Comparison of ENCODE assay signal across 8 mouse cellular contexts in the genomic region with DNA sequence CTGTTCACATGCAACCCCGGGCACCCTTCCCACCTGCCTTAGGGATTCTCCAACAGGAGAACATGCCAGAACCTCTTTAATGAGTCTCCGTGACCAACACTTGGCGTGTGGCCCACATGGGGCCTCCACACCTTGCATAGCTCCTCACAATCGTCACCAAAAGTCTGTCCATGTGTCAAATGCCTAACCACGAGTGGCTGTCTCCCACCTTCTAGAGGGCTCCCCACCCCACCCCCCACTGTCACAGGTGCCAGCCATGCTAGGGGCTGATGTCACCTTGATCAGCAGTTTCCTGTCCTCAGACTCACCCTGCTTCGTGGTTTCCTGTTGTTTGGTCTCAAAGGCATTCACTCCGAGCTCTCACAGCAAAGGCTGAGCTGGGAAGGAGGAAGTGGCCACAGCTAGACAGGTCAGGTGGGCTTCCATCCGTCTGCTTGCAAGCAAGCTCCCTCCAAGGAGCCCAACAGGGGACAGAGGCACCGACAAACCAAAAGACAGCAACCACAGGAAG. TPM values are rescaled to one million over a fixed set of nuclear protein-coding genes. Genes with fewer than 3 reads are reported as not detected.
DNase-seq lines count a peak whose midpoint lies in the region; ATAC-seq and TF ChIP-seq lines count a peak whose summit lies in the region.

No protein-coding gene starts in this region.

- no peaks in the 10 kb centered on the region for H3K27me3 ChIP-seq in embryonic facial prominence, embryonic 13.5 days
- 0 out of 2 replicates have a peak, but pooled peaks cover 4% of the 10 kb centered on the region for H3K27me3 ChIP-seq in embryonic facial prominence, embryonic 10.5 days (replicated peaks; ENCODE audit: low read depth, poor library complexity, severe bottlenecking)
- no peaks in the 10 kb centered on the region for H3K27me3 ChIP-seq in stomach, embryonic 15.5 days (replicated peaks)

- TF ChIP-seq POLR2A in bone marrow, adult 2 months (IDR thresholded peaks at IDR 0.05; ENCODE audit: borderline replicate concordance, control insufficient read depth, low read depth, low read length) = no peak
- TF ChIP-seq POLR2A in lung, adult 2 months (IDR thresholded peaks at IDR 0.05; ENCODE audit: borderline replicate concordance, extremely low read depth, low read depth, low read length) = no peak

- TF ChIP-seq CTCF in bone marrow, adult 2 months (IDR thresholded peaks at IDR 0.05; ENCODE audit: control insufficient read depth, insufficient read depth, low read length) = no peak
- no peak for TF ChIP-seq CTCF in lung, adult 2 months (IDR thresholded peaks at IDR 0.05; ENCODE audit: insufficient read depth, low read length)

- ATAC-seq in embryonic facial prominence, embryonic 13.5 days (ENCODE audit: insufficient number of reproducible peaks, insufficient read depth, low FRiP score, low TSS enrichment, low read depth) = no peak; the same call in 1 of the 2 replicates
- peak; percentile 90 for ATAC-seq in inflammation-experienced regulatory T-cells, adult 6 months
- ATAC-seq in stomach, embryonic 15.5 days (ENCODE audit: insufficient read depth, low FRiP score, low read depth) = no peak

- H3K4me2 ChIP-seq in embryonic facial prominence, embryonic 13.5 days = no peak overlapping the region
- no peak overlapping the region for H3K4me2 ChIP-seq in stomach, embryonic 15.5 days

- H3K4me1 ChIP-seq in embryonic facial prominence, embryonic 13.5 days = peaks cover 28% of the 10 kb centered on the region
- H3K4me1 ChIP-seq in embryonic facial prominence, embryonic 10.5 days = peaks cover 66% of the 10 kb centered on the region
- peaks cover 34% of the 10 kb centered on the region for H3K4me1 ChIP-seq in bone marrow, adult 2 months (ENCODE audit: control insufficient read depth, insufficient read depth, low read length)
- peaks cover 31% of the 10 kb centered on the region; the same call in 1 of the 2 replicates for H3K4me1 ChIP-seq in lung, adult 2 months (ENCODE audit: control insufficient read depth, insufficient read depth, low read length)
- peaks cover 37% of the 10 kb centered on the region for H3K4me1 ChIP-seq in stomach, embryonic 15.5 days

- H3K9me3 ChIP-seq in embryonic facial prominence, embryonic 13.5 days = no peaks in the 10 kb centered on the region
- no peaks in the 10 kb centered on the region for H3K9me3 ChIP-seq in embryonic facial prominence, embryonic 10.5 days
- no peaks in the 10 kb centered on the region for H3K9me3 ChIP-seq in stomach, embryonic 15.5 days

- 0 out of 2 replicates have a peak overlapping the region, but pooled peaks have one; percentile 2 for H3K27ac ChIP-seq in embryonic facial prominence, embryonic 13.5 days
- H3K27ac ChIP-seq in embryonic facial prominence, embryonic 10.5 days (replicated peaks) = no peak overlapping the region
- peak overlapping the region; percentile 82 for H3K27ac ChIP-seq in bone marrow, adult 2 months (ENCODE audit: control insufficient read depth, insufficient read depth, low read depth, low read length, poor library complexity)
- peak overlapping the region; percentile 58 for H3K27ac ChIP-seq in stomach, embryonic 15.5 days

- H3K4me3 ChIP-seq in embryonic facial prominence, embryonic 13.5 days = no peak overlapping the region
- no peak overlapping the region for H3K4me3 ChIP-seq in embryonic facial prominence, embryonic 10.5 days
- no peak overlapping the region for H3K4me3 ChIP-seq in bone marrow, adult 2 months (replicated peaks; ENCODE audit: control insufficient read depth, low read depth, low read length)
- H3K4me3 ChIP-seq in lung, adult 2 months (replicated peaks; ENCODE audit: extremely low read depth, low read depth, low read length) = no peak overlapping the region
- no peak overlapping the region for H3K4me3 ChIP-seq in stomach, embryonic 15.5 days (replicated peaks)

- no peak for DNase-seq in embryonic facial prominence, embryonic 10.5 days (ENCODE audit: low spot score)
- DNase-seq in lung, adult 2 months = peak; percentile 42
- DNase-seq in right cerebral cortex, postnatal 25 days = no peak
- DNase-seq in urinary bladder, postnatal 25 days (ENCODE audit: low spot score) = no peak

- no peaks in the 10 kb centered on the region for H3K36me3 ChIP-seq in embryonic facial prominence, embryonic 13.5 days
- H3K36me3 ChIP-seq in embryonic facial prominence, embryonic 10.5 days (replicated peaks) = no peaks in the 10 kb centered on the region
- no peaks in the 10 kb centered on the region for H3K36me3 ChIP-seq in stomach, embryonic 15.5 days

- 52% methylated on average over 9 of the region's 9 CpGs for WGBS in embryonic facial prominence, embryonic 13.5 days
- 66% methylated on average over 9 of the region's 9 CpGs for WGBS in embryonic facial prominence, embryonic 10.5 days
- WGBS in bone marrow, adult 2 months = 8% methylated on average over 9 of the region's 9 CpGs
- 29% methylated on average over 9 of the region's 9 CpGs for WGBS in lung, adult 2 months
- whole genome bisulfite sequencing in stomach, embryonic 15.5 days = 45% methylated on average over 9 of the region's 9 CpGs

- no peak overlapping the region for H3K9ac ChIP-seq in embryonic facial prominence, embryonic 13.5 days
- no peak overlapping the region for H3K9ac ChIP-seq in stomach, embryonic 15.5 days

RNA-seq across cellular contexts. Expression of a gene that starts 10.2 kb away (rescaled TPM):
- polyA plus RNA-seq in embryonic facial prominence, embryonic 13.5 days (2015; fragmentation: Nextera tagmentation; extraction: Ambion mirVana) = 0.60 and 1.6 TPM in 2 replicates
- polyA plus RNA-seq in embryonic facial prominence, embryonic 10.5 days (2016; fragmentation: Nextera tagmentation; extraction: Ambion mirVana) = 0.43 and 0.47 TPM in 2 replicates
- 5.5 and 6.5 TPM in 2 replicates for polyA plus RNA-seq in bone marrow, adult 2 months (2011; ENCODE audit: insufficient read depth, insufficient read length, low replicate concordance, missing spikeins)
- polyA plus RNA-seq in inflammation-experienced regulatory T-cells, adult 6 months (2017; shearing (Covaris generic)) = 10 to 100 TPM; 15.6 to 28.0 (median 24.5) TPM
- polyA plus RNA-seq in lung, adult 2 months (2012; rRNA removed) = 48.8 and 57.9 TPM in 2 replicates
- polyA plus RNA-seq in stomach, embryonic 15.5 days (2015; fragmentation: Nextera tagmentation; extraction: Ambion mirVana) = 7.5 and 8.0 TPM in 2 replicates

RNA-seq across cellular contexts. Expression of a gene that starts 22.8 kb away (rescaled TPM):
- polyA plus RNA-seq in embryonic facial prominence, embryonic 13.5 days (2015; fragmentation: Nextera tagmentation; extraction: Ambion mirVana) = 3.8 and 4.2 TPM in 2 replicates
- 8.8 and 9.4 TPM in 2 replicates for polyA plus RNA-seq in embryonic facial prominence, embryonic 10.5 days (2016; fragmentation: Nextera tagmentation; extraction: Ambion mirVana)
- polyA plus RNA-seq in bone marrow, adult 2 months (2011; ENCODE audit: insufficient read depth, insufficient read length, low replicate concordance, missing spikeins) = 0.49 TPM in 1 of 2 replicates, not detected in the other
- polyA plus RNA-seq in inflammation-experienced regulatory T-cells, adult 6 months (2017; shearing (Covaris generic)) = not detected
- polyA plus RNA-seq in lung, adult 2 months (2012; rRNA removed) = 0.63 and 1.0 TPM in 2 replicates
- 1.3 and 1.9 TPM in 2 replicates for polyA plus RNA-seq in stomach, embryonic 15.5 days (2015; fragmentation: Nextera tagmentation; extraction: Ambion mirVana)

RNA-seq across cellular contexts. Expression of a gene that starts 29.0 kb away (rescaled TPM):
- polyA plus RNA-seq in embryonic facial prominence, embryonic 13.5 days (2015; fragmentation: Nextera tagmentation; extraction: Ambion mirVana) = 11.0 and 12.7 TPM in 2 replicates
- polyA plus RNA-seq in embryonic facial prominence, embryonic 10.5 days (2016; fragmentation: Nextera tagmentation; extraction: Ambion mirVana) = 7.3 and 7.6 TPM in 2 replicates
- polyA plus RNA-seq in bone marrow, adult 2 months (2011; ENCODE audit: insufficient read depth, insufficient read length, low replicate concordance, missing spikeins) = 4.7 and 5.9 TPM in 2 replicates
- 1 to 10 TPM; 2.6 to 7.3 (median 7.1) TPM for polyA plus RNA-seq in inflammation-experienced regulatory T-cells, adult 6 months (2017; shearing (Covaris generic))
- polyA plus RNA-seq in lung, adult 2 months (2012; rRNA removed) = 26.9 and 32.0 TPM in 2 replicates
- 18.0 and 21.4 TPM in 2 replicates for polyA plus RNA-seq in stomach, embryonic 15.5 days (2015; fragmentation: Nextera tagmentation; extraction: Ambion mirVana)
